Mouse (Mus musculus) G1E (cell line): Measurements from ENCODE around the gene Mycbp2.

Experiments used
- CTCF ChIP-seq: IDR thresholded peaks from 2 replicates; pipeline ENCODE4 v1.5.1; 2012; ENCODE audit warnings: low read depth, low read length, inconsistent platforms, mixed read lengths
- GATA1 ChIP-seq: IDR thresholded peaks from 2 replicates; pipeline ENCODE4 v1.6.1; 2012; ENCODE audit warnings: borderline replicate concordance, low read length, inconsistent platforms, mixed read lengths

GRCm38 (mm10) chr14:103386871-103387270 lies 40.3 kb upstream of the Mycbp2 start:
- TF ChIP-seq CTCF: no peak
- TF ChIP-seq GATA1: no peak
